Mouse (Mus musculus): ENCODE measurements around the gene Cntn2. TPM values are rescaled to one million over a fixed set of nuclear protein-coding genes. Genes with fewer than 3 reads are reported as not detected.

Gene Cntn2
- total RNA-seq, 2 experiments from 2014 or later = 0.42 to 0.58 TPM

DNA sequence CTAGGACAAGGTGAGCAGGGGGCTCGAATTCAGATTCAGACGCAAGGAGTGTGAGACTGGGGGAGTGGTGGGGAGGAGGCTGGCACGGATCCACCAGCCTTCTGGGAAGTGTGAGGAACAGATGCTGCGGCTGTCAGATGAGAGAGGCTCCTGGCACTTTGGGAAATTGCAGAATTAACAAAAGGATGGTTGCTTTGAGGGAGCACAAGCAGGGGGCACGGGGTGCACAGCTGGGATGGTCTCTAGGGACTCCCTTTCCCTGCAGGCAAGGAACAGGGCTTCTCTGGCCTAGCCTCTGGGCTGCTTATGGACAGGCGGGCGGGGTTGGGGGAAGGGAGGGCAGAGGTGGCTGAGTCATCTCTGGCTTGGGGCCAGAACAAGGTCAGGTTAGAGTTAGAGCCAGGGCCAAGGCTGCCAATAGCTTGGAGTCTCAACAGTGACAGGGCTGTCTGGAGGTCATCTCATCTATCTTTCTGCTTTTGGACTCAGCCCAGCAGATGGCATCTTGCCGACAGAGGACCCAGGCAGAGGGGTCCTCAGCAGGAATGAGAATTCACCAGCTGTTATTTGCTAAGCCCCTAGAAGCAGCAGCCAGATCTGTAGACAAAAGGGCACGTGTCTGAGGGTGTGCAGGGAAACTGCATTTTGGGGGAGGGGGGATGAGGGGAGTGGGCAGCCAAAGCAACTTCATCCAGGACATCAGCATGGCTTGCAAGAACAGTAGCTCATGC is 15.0 kb upstream of the Cntn2 start:
- peak; percentile 87 for DNase-seq

DNA sequence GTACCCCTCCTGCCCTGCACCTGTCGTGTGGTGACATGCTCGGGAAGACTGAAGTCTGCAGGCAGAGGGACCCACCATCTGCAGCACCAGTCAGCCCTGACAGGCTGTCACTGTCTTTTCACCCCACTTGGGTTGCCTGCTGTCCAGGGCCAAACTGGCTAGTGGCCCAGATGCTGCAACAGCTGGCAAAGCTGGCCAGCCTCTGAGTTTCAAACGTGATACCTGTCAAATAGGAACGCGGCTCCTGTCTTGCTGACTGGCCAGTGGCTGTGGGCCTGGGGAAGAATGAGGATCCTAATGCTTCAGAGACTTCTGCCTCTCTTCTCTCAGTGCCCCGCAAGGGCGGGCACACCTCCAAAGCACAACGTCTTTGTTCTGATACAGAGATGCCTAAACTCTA is 733 bp upstream of the Cntn2 start:
- no peak for DNase-seq

GRCm38 (mm10) chr1:132541824-132542599 is 1.0 kb downstream of the Cntn2 start:
- DNase-seq = no peak

- no peak for DNase-seq
Observed at GRCm38 (mm10) chr1:132541171-132541823, 1.8 kb downstream of the Cntn2 start.

GRCm38 (mm10) chr1:132540701-132541100 is 2.4 kb downstream of the Cntn2 start:
- no peak for DNase-seq

GRCm38 (mm10) chr1:132537736-132538135 is 5.3 kb downstream of the Cntn2 start:
- no peak for DNase-seq

- DNase-seq = no peak
Observed at GRCm38 (mm10) chr1:132536416-132536815, 6.6 kb downstream of the Cntn2 start.

DNA sequence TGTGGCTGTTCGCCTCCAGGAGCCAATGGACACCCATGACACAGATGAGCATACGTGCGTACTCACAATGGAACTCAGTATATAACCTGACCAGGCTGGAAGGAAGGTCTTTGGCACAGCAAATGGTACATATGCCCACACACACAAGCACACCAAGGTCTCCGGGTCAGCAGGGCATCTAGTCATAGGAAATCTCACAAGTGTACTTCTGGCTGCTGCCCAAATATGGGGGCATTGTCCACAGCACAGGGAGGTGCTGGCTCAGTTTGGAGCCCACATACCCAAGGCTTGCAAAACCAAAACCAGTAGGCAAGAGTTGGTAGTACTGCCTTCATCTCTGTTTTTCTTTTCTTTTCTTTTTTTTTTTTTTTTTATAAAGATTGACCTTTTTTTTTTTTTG is 7.5 kb downstream of the Cntn2 start:
- DNase-seq = no peak

DNA sequence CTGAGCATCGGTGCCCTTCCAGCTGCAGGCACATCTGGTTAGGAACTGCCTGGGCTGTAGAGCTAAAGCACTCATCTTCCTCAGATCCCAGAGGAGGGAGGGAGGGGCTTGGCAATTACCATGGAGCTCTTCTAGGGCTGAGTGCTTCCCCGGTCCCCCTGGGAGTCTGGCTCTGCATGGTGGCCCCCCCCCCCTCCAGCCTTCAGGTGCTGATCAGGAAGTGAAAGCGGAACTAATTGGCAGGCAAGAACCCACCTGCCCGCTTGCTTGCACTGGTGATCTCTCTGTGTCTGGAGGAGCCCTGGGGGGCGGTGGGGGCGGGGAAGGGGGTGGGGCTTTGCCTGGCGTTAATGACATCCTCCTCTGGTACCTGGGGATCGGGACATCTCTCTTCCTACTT is 9.2 kb downstream of the Cntn2 start:
- no peak for DNase-seq

DNA sequence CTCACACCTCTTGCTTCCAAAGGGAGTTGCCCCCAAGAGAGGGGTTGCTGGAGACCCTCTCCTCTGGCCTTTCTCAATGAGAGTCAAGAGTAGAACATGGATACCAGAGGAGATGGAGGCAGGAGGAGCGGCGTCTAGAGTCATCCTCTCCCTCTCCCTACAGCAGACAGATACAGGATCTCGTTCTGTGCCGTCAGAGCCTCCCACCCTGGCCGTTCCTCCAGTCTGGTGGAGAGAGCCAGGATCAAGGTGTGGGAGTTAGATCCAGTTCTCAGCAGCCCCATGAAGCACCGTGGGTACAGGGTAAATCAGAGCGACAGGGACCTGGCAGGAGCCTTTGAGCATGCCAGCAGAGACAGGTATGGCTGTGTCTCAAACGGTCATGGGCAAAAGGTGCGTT is 10.5 kb downstream of the Cntn2 start:
- no peak for DNase-seq

DNA sequence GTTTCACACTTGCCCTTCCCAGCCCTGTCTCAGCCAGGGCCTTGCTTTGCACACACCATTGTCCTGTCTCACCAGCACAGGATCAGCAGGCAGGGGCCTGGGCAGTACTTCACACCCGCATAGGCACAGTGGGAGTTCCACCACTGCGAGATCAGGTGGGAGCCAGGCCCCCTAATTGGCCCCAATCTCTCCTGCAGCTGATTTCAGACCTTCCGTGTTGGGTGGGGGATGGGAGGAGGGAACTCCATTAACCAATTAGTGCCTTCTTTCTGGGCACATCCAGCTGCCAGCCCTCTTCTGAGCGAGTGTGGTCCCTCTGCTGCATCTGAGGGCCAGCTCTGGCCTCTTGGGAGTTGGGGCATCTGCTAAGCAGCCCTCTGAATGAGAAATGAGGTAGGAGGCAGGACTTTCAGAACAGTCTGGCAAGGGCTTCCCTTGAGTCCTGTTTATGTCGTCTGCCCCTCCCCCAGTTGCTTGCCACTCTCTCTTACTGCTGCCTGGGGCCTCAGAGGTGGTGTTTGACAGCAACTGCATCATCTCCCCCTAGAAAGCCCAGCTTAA is 12.3 kb downstream of the Cntn2 start:
- DNase-seq = no peak

- no peak for DNase-seq
Observed at GRCm38 (mm10) chr1:132528647-132529334, 14.3 kb downstream of the Cntn2 start.

GRCm38 (mm10) chr1:132528071-132528470 is 15.0 kb downstream of the Cntn2 start:
- DNase-seq = no peak

GRCm38 (mm10) chr1:132525832-132526231 is 17.2 kb downstream of the Cntn2 start:
- DNase-seq = peak; percentile 86

GRCm38 (mm10) chr1:132523920-132524319 is 19.1 kb downstream of the Cntn2 start:
- DNase-seq = peak; percentile 35

GRCm38 (mm10) chr1:132523048-132523447 is 20.0 kb downstream of the Cntn2 start:
- DNase-seq = no peak

DNA sequence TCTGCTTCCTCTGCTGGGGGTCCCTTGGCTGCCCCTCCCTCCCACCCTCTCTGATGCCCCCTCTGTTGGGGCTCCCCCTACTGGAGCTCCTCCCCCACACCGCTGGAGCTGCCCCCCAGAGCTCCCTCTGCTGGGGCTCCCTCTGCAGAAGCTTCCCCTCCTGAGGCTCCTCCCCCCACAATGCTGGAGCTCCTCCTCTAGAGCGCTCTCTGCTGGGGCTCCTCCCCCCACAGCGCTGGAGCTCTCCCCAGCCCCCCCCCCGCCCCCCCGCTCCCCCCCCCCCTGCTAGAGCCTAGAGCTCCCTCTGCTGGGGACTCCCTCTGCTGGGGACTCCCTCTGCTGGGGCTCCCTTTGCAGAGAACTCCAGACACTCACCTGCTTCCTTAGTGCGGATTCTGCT is 22.3 kb downstream of the Cntn2 start:
- DNase-seq = peak; percentile 74

DNA sequence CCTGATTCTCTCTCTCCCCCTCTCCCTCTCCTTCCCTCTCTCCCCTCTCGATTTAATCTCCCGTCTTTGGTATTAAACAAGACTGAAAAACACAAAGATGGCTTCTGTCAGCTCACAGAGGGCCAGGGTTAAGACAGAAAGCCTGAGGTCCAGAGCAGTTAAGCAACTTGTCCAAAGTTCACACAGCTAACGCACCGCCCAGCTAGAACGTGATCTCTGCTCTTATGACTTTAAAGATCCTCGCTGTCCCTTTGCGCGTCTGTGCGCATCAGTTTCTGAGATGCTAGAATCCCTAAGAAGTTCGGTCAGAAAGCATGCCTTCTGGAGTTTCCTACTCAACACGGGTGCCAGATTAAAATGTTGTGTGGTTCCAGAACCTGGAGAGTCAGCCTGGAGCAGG is 23.3 kb downstream of the Cntn2 start:
- DNase-seq = no peak

GRCm38 (mm10) chr1:132518621-132519020 is 24.4 kb downstream of the Cntn2 start:
- DNase-seq = no peak

- DNase-seq = no peak
Observed at GRCm38 (mm10) chr1:132516776-132517175, 26.3 kb downstream of the Cntn2 start.

GRCm38 (mm10) chr1:132515339-132515738 is 27.7 kb downstream of the Cntn2 start:
- DNase-seq = no peak

GRCm38 (mm10) chr1:132512106-132512505 is 30.9 kb downstream of the Cntn2 start:
- DNase-seq = no peak

Measured in adrenal gland, postnatal 10 days (tissue).